Mouse (Mus musculus): ENCODE results near the gene Glb1l3.

DNA sequence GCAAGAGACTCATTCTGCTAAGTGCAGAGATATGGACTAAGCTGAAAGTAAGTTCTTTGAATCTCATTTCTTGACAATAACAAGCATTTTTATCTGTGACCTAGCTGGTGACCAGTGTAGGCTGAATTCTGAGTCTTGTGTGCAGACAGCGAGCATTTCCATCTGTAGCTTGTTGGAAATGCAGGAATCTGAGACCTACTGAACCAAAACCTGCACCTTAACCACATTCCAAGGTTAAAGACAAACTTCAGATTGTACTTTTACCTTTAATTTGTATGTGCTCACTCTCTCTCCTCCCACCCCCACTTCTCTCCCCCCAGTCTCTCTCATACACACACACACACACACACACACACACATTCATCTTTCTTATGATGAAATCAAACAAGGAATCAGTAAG, 62.0 kb downstream of the Glb1l3 start:
- TF ChIP-seq POLR2A (IDR thresholded peaks at IDR 0.05; ENCODE audit: low read depth, low read length) (no peak), CTCF (IDR thresholded peaks at IDR 0.05; ENCODE audit: extremely low read depth, insufficient read depth, insufficient read length, insufficient replicate concordance) (no peak)
